Mouse (Mus musculus): ENCODE data around the gene Prss46.

The Prss46 gene

GRCm38 (mm10) chr9:110896595-110896994 lies 52.3 kb downstream of the Prss46 start:
- no peak for DNase-seq (ENCODE audit: low read depth, low spot score)

- DNase-seq (ENCODE audit: low read depth, low spot score) = no peak
These were observed 55.2 kb downstream of the Prss46 start for GRCm38 (mm10) chr9:110899451-110900008.

GRCm38 (mm10) chr9:110901204-110901603 lies 56.9 kb downstream of the Prss46 start:
- no peak for DNase-seq (ENCODE audit: low read depth, low spot score)

- no peak for DNase-seq (ENCODE audit: low read depth, low spot score)
These were observed 58.0 kb downstream of the Prss46 start for GRCm38 (mm10) chr9:110902271-110902670.
